Mouse (Mus musculus): Measurements from ENCODE around the gene Zfp692.
"Not testable (repeated sequence)": the region's sequence is repeated elsewhere in the genome, so short reads cannot be mapped to it uniquely, and the experiment has no call there.

Zfp692 gene

GRCm38 (mm10) chr11:58306860-58307308 is at the start of gene Zfp692:
TSS of gene Zfp692 (plus strand) at chr11:58307069.
- DNase-seq: peak; percentile 99

- DNase-seq: peak; percentile 51
Measured at GRCm38 (mm10) chr11:58257816-58258215, 49.1 kb upstream of the Zfp692 start.

GRCm38 (mm10) chr11:58260156-58260555 is 46.7 kb upstream of the Zfp692 start:
- DNase-seq: peak; percentile 67

GRCm38 (mm10) chr11:58261826-58262225 is 45.0 kb upstream of the Zfp692 start:
- DNase-seq: peak; percentile 62

- peak; percentile 55 for DNase-seq
Measured at GRCm38 (mm10) chr11:58262336-58262735, 44.5 kb upstream of the Zfp692 start.

- peak; percentile 59 for DNase-seq
Measured at GRCm38 (mm10) chr11:58263516-58263915, 43.4 kb upstream of the Zfp692 start.

GRCm38 (mm10) chr11:58264546-58264945 is 42.3 kb upstream of the Zfp692 start:
- DNase-seq: peak; percentile 89

- no peak for DNase-seq
Measured at GRCm38 (mm10) chr11:58268285-58268684, 38.6 kb upstream of the Zfp692 start.

GRCm38 (mm10) chr11:58274572-58274971 is 32.3 kb upstream of the Zfp692 start, which contains the start of gene 4930438A08Rik:
TSS of gene 4930438A08Rik (plus strand) at chr11:58274799.
- DNase-seq: peak; percentile 83

- peak; percentile 68 for DNase-seq
Measured at GRCm38 (mm10) chr11:58275756-58276155, 31.1 kb upstream of the Zfp692 start.

- no peak for DNase-seq
Measured at GRCm38 (mm10) chr11:58281970-58282496, 24.8 kb upstream of the Zfp692 start.

- no peak for DNase-seq
Measured at GRCm38 (mm10) chr11:58282518-58282917, 24.4 kb upstream of the Zfp692 start.

GRCm38 (mm10) chr11:58289992-58290682 is 16.7 kb upstream of the Zfp692 start:
- DNase-seq: no peak

- no peak for DNase-seq
Measured at GRCm38 (mm10) chr11:58290812-58291211, 16.1 kb upstream of the Zfp692 start.

- DNase-seq: no peak
Measured at GRCm38 (mm10) chr11:58292791-58293190, 14.1 kb upstream of the Zfp692 start.

GRCm38 (mm10) chr11:58297396-58297795 is 9.5 kb upstream of the Zfp692 start:
- no peak for DNase-seq

- DNase-seq: peak; percentile 95
Measured at GRCm38 (mm10) chr11:58301057-58301456, 5.8 kb upstream of the Zfp692 start.

- DNase-seq: peak; percentile 99
Measured at GRCm38 (mm10) chr11:58301837-58302754, 4.8 kb upstream of the Zfp692 start.

GRCm38 (mm10) chr11:58302774-58303445 is 4.0 kb upstream of the Zfp692 start:
- DNase-seq: no peak

- DNase-seq: no peak
Measured at GRCm38 (mm10) chr11:58303594-58303993, 3.3 kb upstream of the Zfp692 start.

- DNase-seq: not testable (repeated sequence)
Measured at GRCm38 (mm10) chr11:58305299-58305698, 1.6 kb upstream of the Zfp692 start.

GRCm38 (mm10) chr11:58307411-58308080 is 677 bp downstream of the Zfp692 start:
- peak; percentile 97 for DNase-seq

All from heart, adult 11 months (tissue).